Mouse (Mus musculus): ENCODE results near the gene Dpf2.

- no peak for TF ChIP-seq CTCF (IDR thresholded peaks at IDR 0.05; ENCODE audit: low read depth)
- TF ChIP-seq EP300 (optimal IDR thresholded peaks at IDR 0.05): no peak
Observed at GRCm38 (mm10) chr19:5927026-5927425, 14.2 kb upstream of the Dpf2 start.

Data from stomach, postnatal 0 days (tissue).